Mouse (Mus musculus) heart, adult 2 months (tissue): ENCODE results near the gene Rogdi.

Experiments used
- CTCF ChIP-seq: fragments of 200-600 bp; IDR thresholded peaks from 2 replicates; pipeline ENCODE4 v1.8.1; 2022; ENCODE audit warnings: antibody characterized with exemption, mild to moderate bottlenecking, moderate library complexity
- POLR2A ChIP-seq: fragments of 200-500 bp; IDR thresholded peaks from 2 replicates; pipeline ENCODE4 v1.6.1; 2011; ENCODE audit warnings: mild to moderate bottlenecking, low read depth, low read length, control low read depth; ENCODE audit not compliant: insufficient read depth

- TF ChIP-seq CTCF: no peak
- no peak for TF ChIP-seq POLR2A
Observed at GRCm38 (mm10) chr16:4978275-4979051, 34.9 kb downstream of the Rogdi start.
